Mouse (Mus musculus) liver, embryonic 11.5 days (tissue): Measurements from ENCODE around the gene Ntpcr. TPM values are rescaled to one million over a fixed set of nuclear protein-coding genes. Genes with fewer than 3 reads are reported as not detected.
A peak's percentile ranks its signal among the peaks of the same experiment; 100 is the strongest.

ENCODE experiments used
- ATAC-seq: fragments of 200-750 bp; cut with Nextera tagmentation; replicated peaks from 2 replicates; pipeline ENCODE4 v1.8.0; 2017; ENCODE audit warnings: moderate number of reproducible peaks, mild to moderate bottlenecking, moderate TSS enrichment, moderate library complexity; ENCODE audit not compliant: low FRiP score
- DNase-seq: peaks from one replicate; pipeline ENCODE4 v3.0.0-alpha.2; 2017; ENCODE audit warnings: low spot score
- H3K27ac ChIP-seq: fragments of 300-500 bp; sonication (generic); 2 replicates; pipeline ENCODE4 v1.5.1; 2014; ENCODE audit warnings: mild to moderate bottlenecking, low read depth, low read length, control low read depth
- H3K27me3 ChIP-seq: fragments of 300-500 bp; sonication (generic); replicated peaks from 2 replicates; pipeline ENCODE4 v1.6.1; 2014; ENCODE audit warnings: low read length, mixed read lengths; ENCODE audit not compliant: control insufficient read depth, insufficient read depth
- H3K36me3 ChIP-seq: fragments of 300-500 bp; sonication (generic); 2 replicates; pipeline ENCODE4 v1.6.1; 2014; ENCODE audit warnings: mild to moderate bottlenecking, low read length, moderate library complexity, mixed read lengths; ENCODE audit not compliant: control insufficient read depth, insufficient read depth
- H3K4me1 ChIP-seq: fragments of 300-500 bp; sonication (generic); replicated peaks from 2 replicates; pipeline ENCODE4 v1.6.1; 2014; ENCODE audit warnings: low read length, mixed read lengths; ENCODE audit not compliant: control insufficient read depth, insufficient read depth
- H3K4me2 ChIP-seq: fragments of 300-500 bp; sonication (generic); 2 replicates; pipeline ENCODE4 v1.6.1; 2014; ENCODE audit warnings: mild to moderate bottlenecking, control low read depth, moderate library complexity
- H3K4me3 ChIP-seq: fragments of 300-500 bp; sonication (generic); 2 replicates; pipeline ENCODE4 v1.5.1; 2014; ENCODE audit warnings: low read depth, low read length, control low read depth
- H3K9ac ChIP-seq: fragments of 300-500 bp; sonication (generic); 2 replicates; pipeline ENCODE4 v1.6.1; 2014; ENCODE audit warnings: low read depth, low read length, control low read depth
- H3K9me3 ChIP-seq: fragments of 300-500 bp; sonication (generic); 2 replicates; pipeline ENCODE4 v1.6.1; 2016; ENCODE audit warnings: low read length, inconsistent platforms, mixed read lengths; ENCODE audit not compliant: control insufficient read depth
- WGBS: fragments of 180-500 bp; shearing (Covaris S2); extraction: QIAGEN DNeasy Blood & Tissue Kit; methylation state at CpG from one replicate; pipeline ENCODE4 v1.1.7; 2014; 5-methylcytosine and 5-hydroxymethylcytosine counted together
- polyA plus RNA-seq: library from polyadenylated mRNA; unstranded; fragments of >200 nt; fragmentation: Nextera tagmentation; extraction: Ambion mirVana; gene quantifications from 2 replicates; pipeline ENCODE4 v1.2.1, GENCODE M21; 2014

Gene Ntpcr
- 36.7 and 38.2 TPM in 2 replicates for polyA plus RNA-seq

GRCm38 (mm10) chr8:125729746-125730145 is at the start of gene Ntpcr:
TSS of gene Ntpcr (plus strand) at chr8:125729963.
- ATAC-seq (no peak), DNase-seq (no peak)
- H3K9ac ChIP-seq: no peak within 1 kb of the TSS
- peaks cover 13% of the 10 kb centered on the region for H3K4me1 ChIP-seq
- 62% methylated on average over 7 of the region's 7 CpGs for WGBS
- H3K9me3 ChIP-seq: no peaks in the 10 kb centered on the region
- no peak within 1 kb of the TSS for H3K27ac ChIP-seq
- no peak within 1 kb of the TSS for H3K4me3 ChIP-seq
- no peaks in the 10 kb centered on the region; the same call in 1 of the 2 replicates for H3K27me3 ChIP-seq
- no peak within 1 kb of the TSS for H3K4me2 ChIP-seq
- H3K36me3 ChIP-seq: no peaks in the 10 kb centered on the region

DNA sequence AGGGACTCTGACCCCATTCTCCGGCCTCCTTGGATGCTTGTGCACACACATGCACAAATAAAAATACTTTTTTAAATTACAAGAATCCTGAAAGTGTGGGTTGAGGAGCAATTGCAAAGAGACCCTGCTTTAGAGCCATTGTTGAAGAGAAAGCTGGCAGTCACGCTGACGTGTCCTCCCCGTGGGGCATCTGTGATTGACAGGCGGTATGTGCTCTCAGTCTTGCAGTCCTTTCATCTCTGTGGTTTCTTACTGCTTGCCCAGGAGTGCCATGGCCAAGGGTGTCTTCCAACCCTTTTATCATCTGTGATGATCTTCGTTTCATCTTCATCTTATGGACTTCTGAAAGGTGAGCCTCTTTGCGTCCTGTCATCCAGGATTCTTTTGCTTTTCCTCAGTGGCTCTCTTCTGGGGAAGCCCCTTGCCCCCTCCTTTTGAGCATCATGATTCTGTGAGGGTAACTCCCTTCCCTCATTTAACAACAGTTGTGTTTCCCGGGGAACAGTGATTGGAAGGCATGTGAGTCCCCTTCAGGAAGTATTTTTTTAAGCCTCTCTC is 48.8 kb upstream of the Ntpcr start:
- Histone ChIP-seq H3K9me3 (no peaks in the 10 kb centered on the region), H3K4me2 (no peak overlapping the region), H3K27me3 (no peaks in the 10 kb centered on the region), H3K36me3 (no peaks in the 10 kb centered on the region), H3K27ac (no peak overlapping the region), H3K4me3 (no peak overlapping the region), H3K4me1 (no peaks in the 10 kb centered on the region), H3K9ac (no peak overlapping the region)
- ATAC-seq (no peak), DNase-seq (no peak)
- 55% methylated on average over 8 of the region's 8 CpGs for WGBS

DNA sequence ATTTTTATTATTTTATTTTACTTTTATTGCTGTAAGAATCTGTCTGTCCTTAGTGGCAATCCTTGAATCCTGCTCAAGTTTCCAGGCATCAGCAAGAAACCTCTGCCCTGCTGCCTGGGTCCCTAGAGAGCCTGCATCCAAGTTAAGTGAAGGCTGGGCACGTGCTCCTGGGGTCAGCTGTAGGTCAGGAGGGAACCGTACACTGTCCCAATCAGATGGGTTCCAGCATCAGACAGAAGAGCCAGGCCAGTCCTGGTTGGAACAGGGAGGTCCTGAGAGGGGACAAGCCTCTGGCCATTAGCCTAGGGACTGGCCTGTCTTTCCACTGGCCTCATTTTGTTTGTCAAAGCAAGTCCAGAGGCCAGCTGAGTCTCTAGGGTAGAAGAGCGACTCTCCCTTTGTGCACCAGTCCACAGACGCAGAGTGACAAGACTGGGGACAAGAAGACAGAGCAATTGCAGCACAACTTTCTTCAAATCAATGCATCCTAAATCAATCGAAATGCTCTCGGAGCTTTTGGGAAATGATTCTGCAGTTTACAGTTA is 44.5 kb upstream of the Ntpcr start:
- no peaks in the 10 kb centered on the region for H3K36me3 ChIP-seq
- no peak overlapping the region for H3K9ac ChIP-seq
- H3K9me3 ChIP-seq: no peaks in the 10 kb centered on the region
- H3K4me1 ChIP-seq: no peaks in the 10 kb centered on the region
- DNase-seq (no peak), ATAC-seq (no peak)
- no peak overlapping the region for H3K4me3 ChIP-seq
- H3K4me2 ChIP-seq: no peak overlapping the region
- WGBS: 74% methylated on average over 6 of the region's 6 CpGs
- H3K27me3 ChIP-seq: no peaks in the 10 kb centered on the region
- H3K27ac ChIP-seq: no peak overlapping the region

GRCm38 (mm10) chr8:125686221-125686865 is 43.4 kb upstream of the Ntpcr start:
- Histone ChIP-seq H3K4me2 (no peak overlapping the region), H3K4me1 (no peaks in the 10 kb centered on the region), H3K27ac (no peak overlapping the region), H3K36me3 (no peaks in the 10 kb centered on the region), H3K9ac (no peak overlapping the region), H3K27me3 (no peaks in the 10 kb centered on the region), H3K4me3 (no peak overlapping the region), H3K9me3 (no peaks in the 10 kb centered on the region)
- ATAC-seq: no peak
- DNase-seq: no peak
- WGBS: 75% methylated on average over 9 of the region's 9 CpGs

DNA sequence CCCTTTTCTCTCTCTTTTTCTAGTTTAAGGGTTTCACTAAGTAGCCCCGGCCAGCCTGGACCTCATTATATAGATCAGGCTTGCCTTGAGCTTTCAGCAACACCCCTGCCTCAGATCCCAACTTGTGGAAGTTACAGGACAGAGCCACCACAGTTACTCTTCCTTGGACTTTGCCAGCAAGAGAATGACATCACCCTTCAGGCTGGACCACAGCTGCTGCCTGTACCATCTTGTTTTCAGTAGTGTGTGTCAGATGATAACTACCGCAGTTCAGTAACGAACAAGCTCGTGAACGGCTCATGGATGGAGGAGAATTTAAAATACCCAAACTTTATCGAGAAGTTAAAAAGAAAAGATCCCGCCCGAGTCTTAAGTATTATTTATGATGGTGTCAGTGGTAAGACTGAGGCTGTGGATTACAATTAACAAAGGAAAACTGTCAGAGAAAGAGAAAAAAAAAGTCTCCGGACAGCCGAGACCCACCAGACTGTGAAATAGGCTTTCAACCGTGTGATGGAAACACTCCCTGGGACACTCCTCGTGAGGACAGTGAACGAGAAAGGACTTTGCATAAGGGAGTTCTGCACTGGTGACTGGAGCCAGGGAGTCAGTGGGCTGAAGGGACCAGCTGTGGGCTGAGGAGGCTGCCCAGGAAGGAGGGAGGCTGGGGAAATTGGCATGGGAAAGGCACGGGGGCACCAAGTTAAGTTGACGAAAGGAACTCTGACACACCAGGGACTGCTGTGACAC is 39.4 kb upstream of the Ntpcr start:
- ATAC-seq: no peak
- WGBS: 77% methylated on average over 15 of the region's 15 CpGs
- H3K27ac ChIP-seq: no peak overlapping the region

GRCm38 (mm10) chr8:125690961-125691360 is 38.8 kb upstream of the Ntpcr start:
- WGBS: 89% methylated on average over 3 of the region's 3 CpGs
- no peaks in the 10 kb centered on the region for H3K36me3 ChIP-seq
- H3K4me3 ChIP-seq: no peak overlapping the region
- no peak overlapping the region for H3K9ac ChIP-seq
- H3K27ac ChIP-seq: no peak overlapping the region
- ATAC-seq (no peak), DNase-seq (no peak)
- H3K27me3 ChIP-seq: no peaks in the 10 kb centered on the region
- no peaks in the 10 kb centered on the region for H3K4me1 ChIP-seq
- H3K4me2 ChIP-seq: no peak overlapping the region
- no peaks in the 10 kb centered on the region for H3K9me3 ChIP-seq

More for the DNA sequence above, 39.4 kb upstream of the Ntpcr start:
- Histone ChIP-seq H3K4me2 (no peak overlapping the region), H3K36me3 (no peaks in the 10 kb centered on the region), H3K4me1 (no peaks in the 10 kb centered on the region), H3K27me3 (no peaks in the 10 kb centered on the region), H3K9ac (no peak overlapping the region), H3K9me3 (no peaks in the 10 kb centered on the region), H3K4me3 (no peak overlapping the region)
- DNase-seq: no peak

DNA sequence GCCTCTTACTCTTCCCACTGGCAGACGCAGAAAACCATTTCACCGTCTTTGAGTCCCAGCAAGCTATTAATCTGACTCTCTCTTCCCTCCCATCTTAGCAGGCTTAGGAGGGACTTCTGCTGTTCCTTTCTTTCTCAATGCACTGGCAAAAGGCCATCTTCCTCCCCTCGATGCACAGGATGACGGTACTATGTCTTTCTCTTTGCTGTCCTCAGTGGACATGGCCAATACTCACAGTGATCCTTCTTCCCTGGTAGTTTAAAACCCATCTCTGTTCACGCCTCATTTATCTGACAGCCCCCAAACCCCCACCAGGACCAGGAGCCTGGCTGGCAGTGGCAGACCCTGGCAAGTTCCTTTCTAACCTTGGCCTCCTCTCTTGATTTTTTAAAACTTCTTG is 37.3 kb upstream of the Ntpcr start:
- H3K9me3 ChIP-seq: no peaks in the 10 kb centered on the region
- no peaks in the 10 kb centered on the region for H3K36me3 ChIP-seq
- DNase-seq: no peak
- ATAC-seq: no peak
- no peaks in the 10 kb centered on the region for H3K4me1 ChIP-seq
- 58% methylated on average over 5 of the region's 5 CpGs for WGBS
- H3K27me3 ChIP-seq: no peaks in the 10 kb centered on the region
- H3K27ac ChIP-seq: no peak overlapping the region
- H3K9ac ChIP-seq: no peak overlapping the region
- no peak overlapping the region for H3K4me3 ChIP-seq
- no peak overlapping the region for H3K4me2 ChIP-seq

DNA sequence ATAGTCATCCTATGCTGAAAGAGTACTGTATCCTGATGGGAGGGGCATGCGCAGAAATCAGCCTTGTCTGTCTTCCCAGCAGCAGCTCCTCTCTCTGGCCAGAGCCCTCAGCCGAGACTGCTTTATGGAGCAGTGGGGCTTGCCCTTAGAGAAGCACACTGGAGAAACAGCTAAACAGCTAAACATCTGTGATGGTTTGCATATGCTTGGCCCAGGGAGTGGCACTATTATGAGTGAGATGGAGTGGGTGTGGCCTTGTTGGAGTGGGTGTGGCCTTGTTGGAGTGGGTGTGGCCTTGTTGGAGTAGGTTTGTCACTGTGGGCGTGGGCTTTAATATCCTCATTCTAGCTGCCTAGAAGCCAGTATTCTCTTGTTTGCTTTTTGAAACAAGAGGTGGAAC is 36.6 kb upstream of the Ntpcr start:
- no peaks in the 10 kb centered on the region for H3K4me1 ChIP-seq
- DNase-seq: no peak

More for the DNA sequence above, 36.6 kb upstream of the Ntpcr start:
- H3K27ac ChIP-seq: no peak overlapping the region
- 0 out of 2 replicates have a peak, but pooled peaks have one; percentile 56 for ATAC-seq
- H3K4me2 ChIP-seq: no peak overlapping the region
- no peak overlapping the region for H3K4me3 ChIP-seq
- H3K9ac ChIP-seq: no peak overlapping the region
- 89% methylated on average over 3 of the region's 3 CpGs for WGBS
- H3K9me3 ChIP-seq: no peaks in the 10 kb centered on the region
- H3K36me3 ChIP-seq: no peaks in the 10 kb centered on the region
- no peaks in the 10 kb centered on the region for H3K27me3 ChIP-seq
